Mouse (Mus musculus): ENCODE results near the gene Matn3.

- TF ChIP-seq CTCF (conservative IDR thresholded peaks at IDR 0.05; ENCODE audit: insufficient read depth, insufficient read length, low read depth, low read length) = no peak
- TF ChIP-seq POLR2A (IDR thresholded peaks at IDR 0.05; ENCODE audit: low read depth, low read length) = no peak
These were observed at the start of gene Matn3 for GRCm38 (mm10) chr12:8947714-8948464.
